Mouse (Mus musculus) layer of hippocampus, postnatal 10 days (tissue): ENCODE data around the gene Pde8a. TPM values are rescaled to one million over a fixed set of nuclear protein-coding genes. Genes with fewer than 3 reads are reported as not detected.

Source experiments
- DNase-seq, 2 experiments: peaks; one replicate each; pipeline ENCODE4 v3.0.0; 2021; ENCODE audit warnings: low spot score in 2 of 2
- total RNA-seq, 2 experiments: library from RNA; stranded (reverse); gene quantifications; 2 replicates each; pipeline ENCODE4 v1.2.3; 2021

Gene Pde8a
- total RNA-seq, 2 experiments from 2014 or later = 2.7 to 3.2 TPM

GRCm38 (mm10) chr7:81379363-81379762 is 166.0 kb downstream of the Pde8a start:
- DNase-seq = no peak

Other genes starting within 250 kb of the Pde8a start
- 10 to 100 TPM; 24.8 to 32.7 TPM for gene Zfp592, start 219.9 kb upstream of the Pde8a start, total RNA-seq
- 1 to 10 TPM; 1.0 to 1.2 TPM for gene Alpk3, start 156.0 kb upstream of the Pde8a start, total RNA-seq
- gene Slc28a1, start 98.8 kb upstream of the Pde8a start, total RNA-seq = not detected
- gene Rps17, start 131.7 kb downstream of the Pde8a start, total RNA-seq = 100 to 1,000 TPM; 682 to 705 TPM
- 10 to 100 TPM; 37.5 to 43.0 TPM for gene Cpeb1, start 241.9 kb downstream of the Pde8a start, total RNA-seq